Mouse (Mus musculus): ENCODE measurements around the gene Tubb3.

The Tubb3 gene

GRCm38 (mm10) chr8:123411246-123411645 is at the start of gene Tubb3:
Gene Tubb3, plus strand, starts transcription at chr8:123411424.
- no peak for TF ChIP-seq GATA4 (IDR thresholded peaks at IDR 0.05; ENCODE audit: insufficient replicate concordance, low read length)

- TF ChIP-seq GATA4 (IDR thresholded peaks at IDR 0.05; ENCODE audit: insufficient replicate concordance, low read length): no peak; the same call in 1 of the 2 replicates
These were observed 37.6 kb upstream of the Tubb3 start, which contains the start of gene Tcf25 for GRCm38 (mm10) chr8:123373403-123374238. Gene Tcf25, plus strand, starts transcription at chr8:123373753.

- no peak for TF ChIP-seq GATA4 (IDR thresholded peaks at IDR 0.05; ENCODE audit: insufficient replicate concordance, low read length)
These were observed 37.0 kb upstream of the Tubb3 start for GRCm38 (mm10) chr8:123374239-123374578.

GRCm38 (mm10) chr8:123375701-123376100 is 35.5 kb upstream of the Tubb3 start:
- TF ChIP-seq GATA4 (IDR thresholded peaks at IDR 0.05; ENCODE audit: insufficient replicate concordance, low read length): no peak

- TF ChIP-seq GATA4 (IDR thresholded peaks at IDR 0.05; ENCODE audit: insufficient replicate concordance, low read length): no peak
These were observed 35.1 kb upstream of the Tubb3 start for GRCm38 (mm10) chr8:123376106-123376505.

- TF ChIP-seq GATA4 (IDR thresholded peaks at IDR 0.05; ENCODE audit: insufficient replicate concordance, low read length): no peak
These were observed 29.5 kb upstream of the Tubb3 start for GRCm38 (mm10) chr8:123381711-123382110.

GRCm38 (mm10) chr8:123382516-123382915 is 28.7 kb upstream of the Tubb3 start:
- TF ChIP-seq GATA4 (IDR thresholded peaks at IDR 0.05; ENCODE audit: insufficient replicate concordance, low read length): no peak

GRCm38 (mm10) chr8:123384883-123385540 is 26.2 kb upstream of the Tubb3 start:
- TF ChIP-seq GATA4 (IDR thresholded peaks at IDR 0.05; ENCODE audit: insufficient replicate concordance, low read length): no peak

- no peak for TF ChIP-seq GATA4 (IDR thresholded peaks at IDR 0.05; ENCODE audit: insufficient replicate concordance, low read length)
These were observed 24.2 kb upstream of the Tubb3 start for GRCm38 (mm10) chr8:123387041-123387440.

GRCm38 (mm10) chr8:123387801-123388200 is 23.4 kb upstream of the Tubb3 start:
- TF ChIP-seq GATA4 (IDR thresholded peaks at IDR 0.05; ENCODE audit: insufficient replicate concordance, low read length): no peak

GRCm38 (mm10) chr8:123389026-123389425 is 22.2 kb upstream of the Tubb3 start:
- TF ChIP-seq GATA4 (IDR thresholded peaks at IDR 0.05; ENCODE audit: insufficient replicate concordance, low read length): no peak

- no peak for TF ChIP-seq GATA4 (IDR thresholded peaks at IDR 0.05; ENCODE audit: insufficient replicate concordance, low read length)
These were observed 12.9 kb upstream of the Tubb3 start for GRCm38 (mm10) chr8:123398308-123398707.

GRCm38 (mm10) chr8:123401936-123402335 is 9.3 kb upstream of the Tubb3 start:
- no peak for TF ChIP-seq GATA4 (IDR thresholded peaks at IDR 0.05; ENCODE audit: insufficient replicate concordance, low read length)

- no peak for TF ChIP-seq GATA4 (IDR thresholded peaks at IDR 0.05; ENCODE audit: insufficient replicate concordance, low read length)
These were observed 8.4 kb upstream of the Tubb3 start for GRCm38 (mm10) chr8:123402730-123403326.

- TF ChIP-seq GATA4 (IDR thresholded peaks at IDR 0.05; ENCODE audit: insufficient replicate concordance, low read length): no peak
These were observed 6.7 kb upstream of the Tubb3 start for GRCm38 (mm10) chr8:123404521-123404920.

GRCm38 (mm10) chr8:123406786-123407185 is 4.4 kb upstream of the Tubb3 start, which contains the start of gene Mc1r:
Gene Mc1r, plus strand, starts transcription at chr8:123407107.
- TF ChIP-seq GATA4 (IDR thresholded peaks at IDR 0.05; ENCODE audit: insufficient replicate concordance, low read length): no peak
